Mouse (Mus musculus) brain, adult 10 weeks (tissue): ENCODE results near the gene Cts8. TPM values are rescaled to one million over a fixed set of nuclear protein-coding genes. Genes with fewer than 3 reads are reported as not detected.

Experiments
- polyA plus RNA-seq: library from polyadenylated mRNA; stranded (reverse); fragments of 350-450 nt; fragmentation: Illumina TruSeq; extraction: RNeasy Lipid Tissue Mini Kit (QIAGEN cat#74804); gene quantifications from one replicate; pipeline ENCODE4 v1.2.3, GENCODE M21; 2015; ENCODE audit warnings: low read depth, low replicate concordance

Gene Cts8
- polyA plus RNA-seq, result not detected

DNA sequence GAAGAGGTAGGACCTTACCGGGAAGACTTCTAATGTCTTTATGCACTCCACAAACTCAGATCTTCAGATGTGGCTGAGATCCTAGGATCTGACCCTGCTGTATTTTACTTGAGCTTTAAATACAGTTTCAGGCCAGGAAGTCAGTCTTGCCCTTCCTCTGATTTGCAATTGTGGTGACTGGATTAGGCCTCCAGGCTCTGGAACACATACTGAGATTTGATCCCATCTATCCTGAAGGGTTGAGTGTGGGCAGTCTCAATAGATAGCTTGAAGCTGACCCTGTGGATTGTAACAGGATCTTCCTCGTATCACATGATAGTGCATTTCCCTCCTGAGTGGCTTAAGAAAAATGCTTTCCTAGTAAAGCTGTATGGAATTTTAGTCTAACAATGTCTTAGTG is at the start of gene Cts8:
Gene Cts8 (minus strand): TSS at position 101 of the 400 bp plus-strand sequence.

GRCm38 (mm10) chr13:61288739-61289138 is 33.6 kb upstream of the Cts8 start, which contains the start of gene Gm49398:
TSS of gene Gm49398 (minus strand) at chr13:61288839.

DNA sequence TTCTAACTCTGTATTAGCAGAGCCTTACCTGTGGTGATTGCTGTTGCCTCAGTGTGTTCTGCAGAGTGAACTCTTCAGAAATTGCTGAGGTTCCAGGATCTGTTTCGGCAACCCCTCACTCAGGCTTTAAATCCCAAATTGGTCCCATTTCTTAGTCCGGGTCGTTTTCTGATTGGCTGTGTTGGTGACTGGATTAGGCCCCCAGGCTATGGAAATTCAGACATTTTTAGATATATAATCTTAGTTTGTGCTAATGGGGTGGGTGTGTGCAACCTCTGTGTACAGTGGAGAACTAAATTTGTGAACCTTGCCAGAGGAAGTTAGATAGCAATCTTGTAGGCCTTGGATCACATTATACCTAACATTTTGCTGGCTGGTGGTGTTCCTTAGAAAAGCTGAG is 51.8 kb downstream of the Cts8 start, which contains the start of gene Cts6:
Gene Cts6 (minus strand): TSS at position 101 of the 400 bp plus-strand sequence.

Other genes starting within 250 kb of the Cts8 start
- gene Ctsj, start 249.4 kb downstream of the Cts8 start, polyA plus RNA-seq, result not detected
- not detected for gene Ctsq, start 214.7 kb downstream of the Cts8 start, polyA plus RNA-seq
- not detected for gene Ctsr, start 91.1 kb downstream of the Cts8 start, polyA plus RNA-seq
- not detected for gene Cts6, start 51.9 kb downstream of the Cts8 start, polyA plus RNA-seq
- not detected for gene Gm49398, start 33.5 kb upstream of the Cts8 start, polyA plus RNA-seq
- gene Cts7, start 102.8 kb upstream of the Cts8 start, polyA plus RNA-seq, result not detected